Mouse (Mus musculus): ENCODE data around the gene Dcst2. TPM values are rescaled to one million over a fixed set of nuclear protein-coding genes. Genes with fewer than 3 reads are reported as not detected.

Gene Dcst2
- polyA plus RNA-seq, 1 experiment from 2014 or later, result 0.06 TPM

DNA sequence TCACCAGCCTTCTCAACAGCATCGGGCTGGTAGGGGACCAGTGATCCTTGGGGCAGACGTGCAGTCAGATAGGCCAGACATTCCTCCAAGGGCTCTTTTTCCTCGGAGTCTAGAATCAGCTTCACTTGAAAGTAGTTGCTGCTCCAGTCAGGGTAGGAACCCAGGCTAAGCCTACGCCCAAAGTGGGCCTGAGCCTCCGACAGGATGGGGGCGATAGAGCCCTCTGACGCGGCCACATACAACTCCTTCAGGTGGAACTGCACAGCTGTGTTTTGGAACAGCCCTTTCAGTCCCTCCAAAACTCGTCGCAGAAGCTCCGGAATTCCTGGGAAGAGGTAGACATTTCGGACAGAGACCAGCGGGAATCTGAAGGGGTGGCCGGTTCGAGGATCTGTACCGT lies 46.7 kb downstream of the Dcst2 start:
- WGBS, result 67% methylated on average over 16 of the region's 16 CpGs

GRCm38 (mm10) chr3:89409701-89410100 lies 47.9 kb downstream of the Dcst2 start:
- Histone ChIP-seq H3K36me3 (ENCODE audit: poor library complexity, severe bottlenecking) (peaks cover 38% of the 10 kb centered on the region), H3K4me2 (no peak overlapping the region), H3K4me1 (peaks cover 11% of the 10 kb centered on the region), H3K27ac (no peak overlapping the region), H3K4me3 (no peak overlapping the region), H3K27me3 (no peaks in the 10 kb centered on the region), H3K9ac (no peak overlapping the region), H3K9me3 (replicated peaks) (no peaks in the 10 kb centered on the region)
- 96% methylated on average over 3 of the region's 3 CpGs for WGBS
- ATAC-seq, result no peak

More for the DNA sequence above, 46.7 kb downstream of the Dcst2 start:
- Histone ChIP-seq H3K4me1 (peaks cover 11% of the 10 kb centered on the region), H3K9me3 (replicated peaks) (no peaks in the 10 kb centered on the region), H3K27ac (no peak overlapping the region), H3K4me2 (no peak overlapping the region), H3K27me3 (no peaks in the 10 kb centered on the region), H3K4me3 (no peak overlapping the region), H3K9ac (no peak overlapping the region), H3K36me3 (ENCODE audit: poor library complexity, severe bottlenecking) (peaks cover 37% of the 10 kb centered on the region)
- ATAC-seq, result no peak

GRCm38 (mm10) chr3:89410864-89411263 lies 49.1 kb downstream of the Dcst2 start:
- H3K27ac ChIP-seq, result peak overlapping the region; percentile 16; the same call in 1 of the 2 replicates

GRCm38 (mm10) chr3:89411490-89412393 lies 50.0 kb downstream of the Dcst2 start, which contains the start of gene Flad1:
Gene Flad1, minus strand, starts transcription at chr3:89411870.
- H3K36me3 ChIP-seq (ENCODE audit: poor library complexity, severe bottlenecking), result peaks cover 48% of the 10 kb centered on the region
- H3K9ac ChIP-seq, result peak within 1 kb of the TSS; percentile 62
- WGBS, result 6% methylated on average over 28 of the region's 28 CpGs
- ATAC-seq, result peak; percentile 99
- peaks cover 20% of the 10 kb centered on the region for H3K4me1 ChIP-seq
- H3K4me2 ChIP-seq, result peak within 1 kb of the TSS; percentile 78
- no peaks in the 10 kb centered on the region for H3K27me3 ChIP-seq
- H3K9me3 ChIP-seq (replicated peaks), result no peaks in the 10 kb centered on the region
- H3K27ac ChIP-seq, result peak within 1 kb of the TSS; percentile 16; the same call in 1 of the 2 replicates
- H3K4me3 ChIP-seq, result peak within 1 kb of the TSS; percentile 59

More at GRCm38 (mm10) chr3:89410864-89411263, 49.1 kb downstream of the Dcst2 start:
- peaks cover 11% of the 10 kb centered on the region for H3K4me1 ChIP-seq
- H3K9me3 ChIP-seq (replicated peaks), result no peaks in the 10 kb centered on the region
- no peaks in the 10 kb centered on the region for H3K27me3 ChIP-seq
- peak overlapping the region; percentile 59 for H3K4me3 ChIP-seq
- peaks cover 43% of the 10 kb centered on the region for H3K36me3 ChIP-seq (ENCODE audit: poor library complexity, severe bottlenecking)
- peak overlapping the region; percentile 78 for H3K4me2 ChIP-seq
- ATAC-seq, result no peak
- H3K9ac ChIP-seq, result peak overlapping the region; percentile 62
- WGBS, result 78% methylated on average over 10 of the region's 10 CpGs

DNA sequence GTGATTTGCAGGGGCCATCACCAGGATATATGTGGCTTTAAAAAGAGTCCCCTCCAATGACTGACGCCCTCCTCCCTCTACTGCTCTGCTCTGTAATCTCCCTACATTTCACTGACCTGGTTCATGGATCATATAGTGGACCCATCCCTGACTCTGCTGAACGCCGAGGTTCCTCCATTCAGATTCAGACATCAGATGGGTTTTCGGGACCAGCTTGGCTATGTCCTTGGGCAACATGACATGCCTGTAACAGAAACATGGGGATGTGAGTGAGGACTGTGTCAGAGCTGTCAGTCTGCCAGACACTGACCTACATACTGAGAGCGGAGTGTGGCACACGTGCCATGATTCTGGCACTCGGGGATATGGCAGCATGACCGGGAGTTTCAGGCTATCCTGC lies 54.4 kb downstream of the Dcst2 start:
- Histone ChIP-seq H3K27me3 (no peaks in the 10 kb centered on the region), H3K27ac (no peak overlapping the region), H3K4me2 (peak overlapping the region; percentile 91; the same call in 1 of the 2 replicates), H3K9ac (no peak overlapping the region), H3K4me3 (no peak overlapping the region), H3K4me1 (peaks cover 38% of the 10 kb centered on the region), H3K36me3 (ENCODE audit: poor library complexity, severe bottlenecking) (peaks cover 30% of the 10 kb centered on the region), H3K9me3 (replicated peaks) (no peaks in the 10 kb centered on the region)
- no peak for ATAC-seq
- 96% methylated on average over 8 of the region's 8 CpGs for WGBS

- ATAC-seq, result no peak
- 28% methylated on average over 2 of the region's 2 CpGs for WGBS
- H3K27ac ChIP-seq, result peak overlapping the region; percentile 88
- H3K36me3 ChIP-seq (ENCODE audit: poor library complexity, severe bottlenecking), result peaks cover 30% of the 10 kb centered on the region
- H3K9me3 ChIP-seq (replicated peaks), result no peaks in the 10 kb centered on the region
- H3K4me3 ChIP-seq, result peak overlapping the region; percentile 62
- H3K9ac ChIP-seq, result peak overlapping the region; percentile 71
- H3K4me1 ChIP-seq, result peaks cover 46% of the 10 kb centered on the region
- H3K27me3 ChIP-seq, result no peaks in the 10 kb centered on the region
- peak overlapping the region; percentile 91 for H3K4me2 ChIP-seq
Observed at GRCm38 (mm10) chr3:89417131-89417530, 55.4 kb downstream of the Dcst2 start.

DNA sequence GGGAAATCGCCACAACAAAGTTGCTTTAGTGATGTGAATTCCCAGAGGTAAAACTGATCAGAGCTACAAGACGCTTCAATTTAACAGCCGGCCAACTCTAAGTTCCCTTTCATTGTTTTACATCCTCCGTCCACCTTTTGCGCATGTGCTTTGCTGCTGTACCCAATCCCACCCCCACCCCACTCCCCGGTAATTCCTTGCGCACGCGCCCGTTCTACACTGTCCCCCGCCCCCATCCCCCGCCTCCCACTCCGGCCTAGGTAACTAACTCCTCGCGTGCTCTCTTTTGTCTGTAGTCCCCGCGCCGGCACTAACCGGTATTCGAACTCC lies 56.0 kb downstream of the Dcst2 start:
- Histone ChIP-seq H3K4me1 (peaks cover 49% of the 10 kb centered on the region), H3K4me3 (peak overlapping the region; percentile 62), H3K36me3 (ENCODE audit: poor library complexity, severe bottlenecking) (peaks cover 30% of the 10 kb centered on the region), H3K27me3 (no peaks in the 10 kb centered on the region), H3K9ac (peak overlapping the region; percentile 71), H3K4me2 (peak overlapping the region; percentile 91), H3K9me3 (replicated peaks) (no peaks in the 10 kb centered on the region), H3K27ac (peak overlapping the region; percentile 88)
- ATAC-seq, result peak; percentile 62
- under 1% methylated on average over 20 of the region's 20 CpGs for WGBS

DNA sequence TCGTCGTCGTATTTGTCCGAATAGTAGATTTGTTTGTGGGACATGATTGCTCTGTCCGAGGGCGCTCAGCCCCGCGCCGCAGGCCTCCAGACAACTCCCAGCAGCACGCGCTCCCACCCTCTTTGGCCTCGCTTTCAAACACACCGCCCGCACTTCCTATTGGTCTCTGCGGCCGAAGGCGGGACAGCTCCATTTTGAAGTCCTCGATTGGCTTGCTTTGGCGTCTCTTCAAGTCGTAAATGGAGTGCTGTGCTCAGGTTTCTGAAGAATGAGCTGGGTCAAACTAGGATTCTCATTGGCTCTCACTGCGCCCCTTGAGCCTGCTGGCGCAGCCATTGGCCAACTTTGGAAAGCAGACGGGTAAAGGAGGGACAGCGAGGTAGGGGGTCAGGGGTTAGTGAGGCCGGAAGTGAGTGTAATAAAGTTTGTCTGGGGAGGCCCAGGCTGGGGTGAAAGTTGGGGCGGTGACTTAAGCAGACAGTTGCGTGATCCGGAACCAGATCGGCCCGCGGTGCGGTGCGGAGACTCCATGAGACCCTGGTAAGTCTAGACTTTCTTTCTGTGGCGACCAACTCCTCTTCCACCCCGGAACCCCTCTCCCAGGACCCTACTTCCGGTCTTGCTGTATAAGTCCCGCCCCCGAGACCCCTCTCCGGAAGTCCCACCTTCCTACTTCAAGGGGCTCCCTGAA lies 56.5 kb downstream of the Dcst2 start, which contains the start of the genes Cks1b and Shc1:
TSS of gene Cks1b (minus strand) at position 214 of the 691 bp plus-strand sequence.
TSS of gene Shc1 (plus strand) at position 274 of the 691 bp plus-strand sequence.
- peaks cover 49% of the 10 kb centered on the region for H3K4me1 ChIP-seq
- peak within 1 kb of the TSS; percentile 73 for H3K9ac ChIP-seq
- peak; percentile 95 for ATAC-seq

GRCm38 (mm10) chr3:89418861-89419250 lies 57.1 kb downstream of the Dcst2 start:
- Histone ChIP-seq H3K4me3 (peak overlapping the region; percentile 62), H3K9ac (peak overlapping the region; percentile 73), H3K4me2 (peak overlapping the region; percentile 91), H3K36me3 (ENCODE audit: poor library complexity, severe bottlenecking) (peaks cover 25% of the 10 kb centered on the region), H3K27ac (peak overlapping the region; percentile 88), H3K9me3 (replicated peaks) (no peaks in the 10 kb centered on the region), H3K27me3 (no peaks in the 10 kb centered on the region), H3K4me1 (peaks cover 49% of the 10 kb centered on the region)
- peak; percentile 9 for ATAC-seq
- under 1% methylated on average over 16 of the region's 16 CpGs for WGBS

More for the DNA sequence above, 56.5 kb downstream of the Dcst2 start, which contains the start of the genes Cks1b and Shc1:
- H3K27ac ChIP-seq, result peak within 1 kb of the TSS; percentile 88
- peak within 1 kb of the TSS; percentile 91 for H3K4me2 ChIP-seq
- peaks cover 28% of the 10 kb centered on the region for H3K36me3 ChIP-seq (ENCODE audit: poor library complexity, severe bottlenecking)
- under 1% methylated on average over 39 of the region's 39 CpGs for WGBS
- no peaks in the 10 kb centered on the region for H3K27me3 ChIP-seq
- peak within 1 kb of the TSS; percentile 62 for H3K4me3 ChIP-seq
- no peaks in the 10 kb centered on the region for H3K9me3 ChIP-seq (replicated peaks)

- peak overlapping the region; percentile 91 for H3K4me2 ChIP-seq
- no peaks in the 10 kb centered on the region for H3K9me3 ChIP-seq (replicated peaks)
- H3K27ac ChIP-seq, result peak overlapping the region; percentile 88
- WGBS, result 8% methylated on average over 9 of the region's 9 CpGs
- peak overlapping the region; percentile 73 for H3K9ac ChIP-seq
- no peaks in the 10 kb centered on the region for H3K27me3 ChIP-seq
- H3K4me1 ChIP-seq, result peaks cover 49% of the 10 kb centered on the region
- peak overlapping the region; percentile 62 for H3K4me3 ChIP-seq
- peaks cover 18% of the 10 kb centered on the region for H3K36me3 ChIP-seq (ENCODE audit: poor library complexity, severe bottlenecking)
- ATAC-seq, result no peak
Observed at GRCm38 (mm10) chr3:89419571-89419970, 57.8 kb downstream of the Dcst2 start.

DNA sequence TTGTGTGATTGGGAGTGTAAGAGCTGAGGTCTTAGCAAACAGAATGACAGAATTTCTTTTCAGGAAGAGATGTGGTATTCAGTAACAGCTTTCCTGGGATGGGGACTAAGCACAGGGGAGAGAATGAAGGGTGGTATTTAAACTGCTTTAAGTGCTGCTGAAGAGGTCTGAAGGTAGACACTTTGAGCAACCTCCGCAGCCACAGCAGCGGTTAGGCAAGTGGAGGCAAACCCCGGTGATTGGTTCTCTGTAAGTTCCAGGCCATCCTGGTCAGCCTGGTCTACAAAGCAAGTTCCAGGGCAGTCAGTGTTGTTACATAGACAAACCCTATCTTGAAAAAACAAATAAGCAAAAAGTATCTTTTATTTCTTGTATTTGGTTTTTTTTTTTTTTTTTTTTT lies 58.2 kb downstream of the Dcst2 start:
- Histone ChIP-seq H3K9ac (peak overlapping the region; percentile 73), H3K36me3 (ENCODE audit: poor library complexity, severe bottlenecking) (peaks cover 14% of the 10 kb centered on the region), H3K27me3 (no peaks in the 10 kb centered on the region), H3K27ac (peak overlapping the region; percentile 88; the same call in 1 of the 2 replicates), H3K4me3 (peak overlapping the region; percentile 62), H3K4me2 (peak overlapping the region; percentile 91), H3K9me3 (replicated peaks) (no peaks in the 10 kb centered on the region), H3K4me1 (peaks cover 49% of the 10 kb centered on the region)
- no peak for ATAC-seq
- 27% methylated on average over 3 of the region's 3 CpGs for WGBS

DNA sequence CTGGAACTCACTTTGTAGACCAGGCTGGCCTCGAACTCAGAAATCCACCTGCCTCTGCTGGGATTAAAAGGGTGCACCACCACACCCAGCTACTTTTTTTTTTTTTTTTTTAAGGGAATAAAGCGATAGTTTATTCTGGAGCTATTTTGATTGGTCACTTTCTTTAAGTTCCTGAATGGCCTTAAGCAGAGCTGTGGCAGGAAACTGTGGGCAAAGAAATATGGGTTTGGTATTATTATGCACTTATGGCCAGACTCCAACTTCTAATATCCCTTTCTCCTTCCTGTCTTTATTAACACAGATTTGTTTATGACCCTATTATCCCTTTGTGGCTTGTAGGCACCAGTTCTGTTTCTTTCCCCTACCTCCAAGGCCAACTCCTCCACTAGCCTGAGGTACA lies 58.6 kb downstream of the Dcst2 start:
- Histone ChIP-seq H3K36me3 (ENCODE audit: poor library complexity, severe bottlenecking) (peaks cover 9% of the 10 kb centered on the region), H3K9ac (no peak overlapping the region), H3K4me3 (no peak overlapping the region), H3K27me3 (no peaks in the 10 kb centered on the region), H3K27ac (no peak overlapping the region), H3K4me2 (0 out of 2 replicates have a peak overlapping the region, but pooled peaks have one; percentile 91), H3K4me1 (peaks cover 49% of the 10 kb centered on the region), H3K9me3 (replicated peaks) (no peaks in the 10 kb centered on the region)
- ATAC-seq, result no peak
- WGBS, result 65% methylated on average over 2 of the region's 2 CpGs

Data from forebrain, embryonic 13.5 days (tissue).